Mouse (Mus musculus) stomach, embryonic 14.5 days (tissue): Measurements from ENCODE around the gene Ttc32. TPM values are rescaled to one million over a fixed set of nuclear protein-coding genes. Genes with fewer than 3 reads are reported as not detected.

Source experiments
- ATAC-seq: fragments of 200-750 bp; cut with Nextera tagmentation; 2 replicates; pipeline ENCODE4 v1.8.0; 2017; ENCODE audit warnings: low read depth, moderate TSS enrichment; ENCODE audit not compliant: insufficient number of reproducible peaks, insufficient read depth, low FRiP score
- H3K27ac ChIP-seq: fragments of 300-500 bp; sonication (generic); 2 replicates; pipeline ENCODE4 v1.5.1; 2014; ENCODE audit warnings: mild to moderate bottlenecking, low read length, moderate library complexity, mixed read lengths
- H3K27me3 ChIP-seq: fragments of 300-500 bp; sonication (generic); 2 replicates; pipeline ENCODE4 v1.6.1; 2014; ENCODE audit warnings: low read length, control low read depth, mixed read lengths; ENCODE audit not compliant: control insufficient read depth, insufficient read depth
- H3K36me3 ChIP-seq: fragments of 300-500 bp; sonication (generic); 2 replicates; pipeline ENCODE4 v1.6.1; 2014; ENCODE audit warnings: mild to moderate bottlenecking, control low read depth, low read length, moderate library complexity, mixed read lengths; ENCODE audit not compliant: control insufficient read depth, insufficient read depth
- H3K4me1 ChIP-seq: fragments of 300-500 bp; sonication (generic); 2 replicates; pipeline ENCODE4 v1.6.1; 2014; ENCODE audit warnings: low read length, control low read depth, mixed read lengths; ENCODE audit not compliant: control insufficient read depth, insufficient read depth
- H3K4me2 ChIP-seq: fragments of 300-500 bp; sonication (generic); replicated peaks from 2 replicates; pipeline ENCODE4 v1.6.1; 2014; ENCODE audit warnings: low read depth, low read length, control low read depth
- H3K4me3 ChIP-seq: fragments of 300-500 bp; sonication (generic); 2 replicates; pipeline ENCODE4 v1.5.1; 2014; ENCODE audit warnings: low read depth, low read length, control low read depth
- H3K9ac ChIP-seq: fragments of 300-500 bp; sonication (generic); replicated peaks from 2 replicates; pipeline ENCODE4 v1.6.1; 2014; ENCODE audit warnings: low read depth, mild to moderate bottlenecking, control low read depth, low read length, moderate library complexity, mixed read lengths
- H3K9me3 ChIP-seq: fragments of 300-500 bp; sonication (generic); 2 replicates; pipeline ENCODE4 v1.6.1; 2016; ENCODE audit warnings: low read depth, low read length, control low read depth; ENCODE audit not compliant: control insufficient read depth
- WGBS: fragments of 180-500 bp; shearing (Covaris S2); extraction: QIAGEN DNeasy Blood & Tissue Kit; methylation state at CpG from one replicate; pipeline ENCODE4 v1.1.7; 2014; 5-methylcytosine and 5-hydroxymethylcytosine counted together
- polyA plus RNA-seq: library from polyadenylated mRNA; unstranded; fragments of >200 nt; fragmentation: Nextera tagmentation; extraction: Ambion mirVana; gene quantifications from 2 replicates; pipeline ENCODE4 v1.2.1, GENCODE M21; 2014

Gene Ttc32
- polyA plus RNA-seq, 1 experiment from 2014 or later = 24.0 TPM

DNA sequence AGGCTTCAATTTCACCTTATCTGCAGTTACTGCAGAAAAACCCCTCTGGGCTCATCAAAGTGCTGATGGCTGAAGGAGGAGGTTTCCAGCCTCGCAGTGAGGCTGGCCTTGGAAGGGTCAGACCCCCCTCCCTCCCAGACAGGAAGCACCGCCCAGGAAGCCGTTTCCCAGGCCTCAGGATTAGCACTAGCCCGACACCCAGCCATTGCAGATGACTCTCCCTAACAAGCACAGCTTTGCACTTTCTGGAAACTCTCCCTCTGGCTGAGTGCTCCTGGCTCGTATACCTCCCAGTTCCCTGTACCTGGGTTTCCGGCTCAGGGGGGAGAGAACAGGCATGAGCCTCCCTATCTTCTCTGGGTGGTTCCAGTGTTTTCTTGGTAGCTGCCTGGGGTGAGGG lies 21.0 kb downstream of the Ttc32 start:
- ATAC-seq = no peak
- Histone ChIP-seq H3K36me3 (no peaks in the 10 kb centered on the region), H3K27ac (no peak overlapping the region), H3K9me3 (no peaks in the 10 kb centered on the region), H3K4me2 (no peak overlapping the region), H3K9ac (no peak overlapping the region), H3K4me3 (no peak overlapping the region), H3K27me3 (no peaks in the 10 kb centered on the region), H3K4me1 (peaks cover 12% of the 10 kb centered on the region)
- 36% methylated on average over 6 of the region's 6 CpGs for WGBS

DNA sequence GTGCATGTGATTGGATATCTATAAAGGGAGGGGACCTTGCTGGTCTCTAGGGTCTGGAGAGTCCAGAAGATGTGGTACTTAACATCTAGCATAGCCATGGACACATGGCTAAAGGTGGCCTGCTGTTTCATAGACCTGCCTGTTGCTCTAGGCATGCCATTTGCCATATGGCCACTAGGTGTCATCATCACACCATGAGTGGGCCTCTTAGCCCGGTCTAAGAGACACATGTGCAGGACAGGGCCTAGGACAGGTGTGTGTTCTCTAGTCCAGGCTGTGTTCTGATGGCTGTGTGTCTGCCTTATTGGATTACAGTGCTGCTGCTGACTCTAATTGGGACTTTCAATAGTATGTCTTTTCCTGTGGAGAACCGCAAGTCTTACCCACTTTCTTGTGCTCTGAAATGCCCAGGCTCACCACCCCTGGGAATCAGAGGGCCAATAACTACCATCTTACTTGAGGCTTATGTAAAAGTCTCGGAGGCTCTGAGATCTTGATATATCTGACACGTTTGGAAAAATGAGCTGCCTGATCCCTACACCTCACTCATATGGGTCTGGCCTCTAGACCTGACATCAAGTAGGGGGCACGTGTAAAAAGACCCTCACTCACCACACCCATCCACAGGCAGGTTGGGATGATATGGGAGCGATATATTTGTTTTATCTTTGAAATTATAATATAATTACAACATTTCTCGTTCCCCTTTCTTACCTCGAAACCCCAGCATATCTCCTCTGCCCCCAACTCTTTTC lies 22.5 kb downstream of the Ttc32 start:
- Histone ChIP-seq H3K4me1 (peaks cover 12% of the 10 kb centered on the region), H3K27ac (no peak overlapping the region), H3K4me3 (no peak overlapping the region), H3K36me3 (no peaks in the 10 kb centered on the region), H3K9ac (no peak overlapping the region), H3K9me3 (no peaks in the 10 kb centered on the region), H3K4me2 (no peak overlapping the region), H3K27me3 (no peaks in the 10 kb centered on the region)
- 62% methylated on average over 8 of the region's 8 CpGs for WGBS
- ATAC-seq = peak; percentile 84; the same call in 1 of the 2 replicates

GRCm38 (mm10) chr12:9053345-9053744 lies 23.5 kb downstream of the Ttc32 start:
- 48% methylated on average over 7 of the region's 7 CpGs for WGBS
- Histone ChIP-seq H3K36me3 (no peaks in the 10 kb centered on the region), H3K9me3 (no peaks in the 10 kb centered on the region), H3K4me2 (no peak overlapping the region), H3K4me1 (peaks cover 12% of the 10 kb centered on the region), H3K27ac (no peak overlapping the region), H3K4me3 (no peak overlapping the region), H3K27me3 (no peaks in the 10 kb centered on the region), H3K9ac (no peak overlapping the region)
- no peak for ATAC-seq

DNA sequence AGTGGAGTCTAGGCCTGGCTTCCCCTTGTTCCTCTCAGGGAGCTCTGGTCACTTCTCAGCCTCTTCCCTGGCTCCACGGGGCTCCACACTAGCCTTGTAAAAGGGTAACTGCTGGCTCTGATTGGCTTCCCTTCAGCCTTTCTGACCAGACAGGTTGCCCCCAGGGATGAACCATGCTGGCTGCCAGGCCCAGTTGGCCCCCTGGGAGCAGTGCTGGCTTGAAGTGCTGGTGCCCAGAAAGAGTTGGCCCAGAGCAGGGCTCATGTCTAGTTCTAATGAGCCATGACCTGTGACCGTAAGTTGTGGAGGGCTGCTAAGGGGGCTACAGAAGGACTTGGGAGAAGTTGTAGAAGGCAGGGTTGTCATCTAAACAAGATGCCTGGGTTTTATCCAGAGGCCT lies 24.2 kb downstream of the Ttc32 start:
- Histone ChIP-seq H3K27me3 (no peaks in the 10 kb centered on the region), H3K36me3 (no peaks in the 10 kb centered on the region), H3K4me3 (no peak overlapping the region), H3K9ac (no peak overlapping the region), H3K4me2 (no peak overlapping the region), H3K9me3 (no peaks in the 10 kb centered on the region), H3K27ac (no peak overlapping the region), H3K4me1 (peaks cover 12% of the 10 kb centered on the region)
- ATAC-seq = no peak
- 76% methylated on average over 2 of the region's 2 CpGs for WGBS

- Histone ChIP-seq H3K9ac (no peak overlapping the region), H3K27me3 (no peaks in the 10 kb centered on the region), H3K27ac (no peak overlapping the region), H3K9me3 (no peaks in the 10 kb centered on the region), H3K36me3 (no peaks in the 10 kb centered on the region), H3K4me2 (no peak overlapping the region), H3K4me1 (peaks cover 12% of the 10 kb centered on the region), H3K4me3 (no peak overlapping the region)
- 44% methylated on average over 11 of the region's 11 CpGs for WGBS
- no peak for ATAC-seq
Observed at GRCm38 (mm10) chr12:9055269-9055668, 25.5 kb downstream of the Ttc32 start.

GRCm38 (mm10) chr12:9059502-9059901 lies 29.7 kb downstream of the Ttc32 start:
- WGBS = 79% methylated on average over 3 of the region's 3 CpGs
- H3K36me3 ChIP-seq = no peaks in the 10 kb centered on the region
- H3K27ac ChIP-seq = no peak overlapping the region
- no peaks in the 10 kb centered on the region; the same call in 1 of the 2 replicates for H3K4me1 ChIP-seq
- no peak overlapping the region for H3K4me2 ChIP-seq
- H3K4me3 ChIP-seq = no peak overlapping the region
- no peak overlapping the region for H3K9ac ChIP-seq
- no peak for ATAC-seq
- no peaks in the 10 kb centered on the region for H3K9me3 ChIP-seq
- no peaks in the 10 kb centered on the region for H3K27me3 ChIP-seq

- Histone ChIP-seq H3K9me3 (no peaks in the 10 kb centered on the region), H3K27ac (no peak overlapping the region), H3K9ac (no peak overlapping the region), H3K4me2 (no peak overlapping the region), H3K4me1 (no peaks in the 10 kb centered on the region; the same call in 1 of the 2 replicates), H3K36me3 (no peaks in the 10 kb centered on the region), H3K4me3 (no peak overlapping the region), H3K27me3 (no peaks in the 10 kb centered on the region)
- WGBS = 67% methylated on average over 9 of the region's 9 CpGs
- ATAC-seq = no peak
Observed at GRCm38 (mm10) chr12:9059965-9060364, 30.2 kb downstream of the Ttc32 start.

GRCm38 (mm10) chr12:9063611-9064010 lies 33.8 kb downstream of the Ttc32 start:
- no peak overlapping the region for H3K4me2 ChIP-seq
- no peak overlapping the region for H3K9ac ChIP-seq
- WGBS = 78% methylated on average over 6 of the region's 6 CpGs
- H3K27me3 ChIP-seq = no peaks in the 10 kb centered on the region
- H3K4me3 ChIP-seq = no peak overlapping the region
- no peak overlapping the region for H3K27ac ChIP-seq
- H3K9me3 ChIP-seq = no peaks in the 10 kb centered on the region
- H3K36me3 ChIP-seq = no peaks in the 10 kb centered on the region
- H3K4me1 ChIP-seq = no peaks in the 10 kb centered on the region
- no peak for ATAC-seq

DNA sequence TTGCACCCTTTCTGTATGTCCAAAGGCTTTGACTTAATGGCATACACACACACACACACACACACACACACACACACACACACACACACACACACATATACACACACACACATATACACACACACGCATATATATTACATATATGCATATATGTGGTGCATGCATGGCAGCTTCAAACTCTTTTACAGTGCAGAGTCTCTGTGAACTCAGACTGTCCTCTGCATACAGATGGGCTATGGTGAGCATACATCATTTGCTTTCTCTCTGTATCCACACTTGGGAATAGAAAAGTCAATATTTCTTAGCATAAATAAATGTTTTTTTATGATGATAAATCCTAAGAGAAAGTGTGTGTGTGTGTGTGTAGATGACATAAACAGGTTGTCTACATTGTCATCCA lies 41.3 kb downstream of the Ttc32 start:
- WGBS = 96% methylated on average over 1 of the region's 1 CpGs
- H3K9ac ChIP-seq = no peak overlapping the region
- no peak overlapping the region for H3K4me2 ChIP-seq
- no peak overlapping the region for H3K27ac ChIP-seq
- no peaks in the 10 kb centered on the region for H3K4me1 ChIP-seq
- H3K36me3 ChIP-seq = no peaks in the 10 kb centered on the region
- no peaks in the 10 kb centered on the region for H3K27me3 ChIP-seq
- no peak overlapping the region for H3K4me3 ChIP-seq
- ATAC-seq = no peak
- H3K9me3 ChIP-seq = no peaks in the 10 kb centered on the region
